Comparison of ENCODE assay signal across 7 mouse cellular contexts in genomic region chr8:121850018-121850417, GRCm38 (mm10). TPM values are rescaled to one million over a fixed set of nuclear protein-coding genes. Genes with fewer than 3 reads are reported as not detected.
A peak's percentile ranks its signal among the peaks of the same experiment; 100 is the strongest.
DNase-seq lines count a peak whose midpoint lies in the region; ATAC-seq and TF ChIP-seq lines count a peak whose summit lies in the region.

No protein-coding gene starts in this region.

- peak; percentile 92 for TF ChIP-seq CTCF in lung, adult 2 months (IDR thresholded peaks at IDR 0.05; ENCODE audit: insufficient read depth, low read length)

- peak; percentile 93 for DNase-seq in ES-CJ7 (ENCODE audit: low read depth, low spot score)
- DNase-seq in adrenal gland, adult 8-10 months = peak; percentile 67
- peak; percentile 63 for DNase-seq in embryo, embryonic 11.5 days (ENCODE audit: low read depth, low spot score)
- DNase-seq in layer of hippocampus, adult 18-20 months (ENCODE audit: low spot score in 2 of 2) = peak; percentile 50 to 87
- peak; percentile 57 for DNase-seq in lung, adult 2 months
- peak; percentile 63 for DNase-seq in right cerebral cortex, postnatal 14 days

- WGBS in lung, adult 2 months = 12% methylated on average over 6 of the region's 6 CpGs

- peak; percentile 38 for ATAC-seq in granulocyte monocyte progenitor cell, adult 5-6 weeks (replicated peaks; ENCODE audit: poor library complexity, severe bottlenecking)

- no peak for TF ChIP-seq POLR2A in lung, adult 2 months (IDR thresholded peaks at IDR 0.05; ENCODE audit: borderline replicate concordance, extremely low read depth, low read depth, low read length)

- H3K4me1 ChIP-seq in lung, adult 2 months (ENCODE audit: control insufficient read depth, insufficient read depth, low read length) = peaks cover 3% of the 10 kb centered on the region; the same call in 1 of the 2 replicates

- H3K4me3 ChIP-seq in lung, adult 2 months (replicated peaks; ENCODE audit: extremely low read depth, low read depth, low read length) = no peak overlapping the region

RNA-seq across cellular contexts. Expression of gene Klhdc4, which starts 20.6 kb away (rescaled TPM):
- 10 to 100 TPM; 22.4 to 36.8 (median 29.4) TPM for total RNA-seq in adrenal gland, adult 8-10 months (2022)
- total RNA-seq in granulocyte monocyte progenitor cell, adult 5-6 weeks (2014; fragmentation: Nextera tagmentation) = 41.4 and 44.4 TPM in 2 replicates
- total RNA-seq in granulocyte monocyte progenitor cell, adult 5-6 weeks (2017) = 29.6 and 35.0 TPM in 2 replicates
- total RNA-seq in layer of hippocampus, adult 18-20 months (2021) = 10 to 100 TPM; 27.0 to 27.9 TPM
- polyA plus RNA-seq in lung, adult 2 months (2012; rRNA removed) = 32.9 and 36.1 TPM in 2 replicates

RNA-seq across cellular contexts. Expression of gene Slc7a5, which starts 57.5 kb away (rescaled TPM):
- 10 to 100 TPM; 51.8 to 96.5 (median 70.3) TPM for total RNA-seq in adrenal gland, adult 8-10 months (2022)
- 63.5 and 63.6 TPM in 2 replicates for total RNA-seq in granulocyte monocyte progenitor cell, adult 5-6 weeks (2014; fragmentation: Nextera tagmentation)
- total RNA-seq in granulocyte monocyte progenitor cell, adult 5-6 weeks (2017) = 22.8 and 29.4 TPM in 2 replicates
- total RNA-seq in layer of hippocampus, adult 18-20 months (2021) = 10 to 100 TPM; 52.8 to 55.7 TPM
- polyA plus RNA-seq in lung, adult 2 months (2012; rRNA removed) = 11.4 and 12.1 TPM in 2 replicates
